Mouse (Mus musculus): ENCODE results near the gene Top2a.

The Top2a gene

DNA sequence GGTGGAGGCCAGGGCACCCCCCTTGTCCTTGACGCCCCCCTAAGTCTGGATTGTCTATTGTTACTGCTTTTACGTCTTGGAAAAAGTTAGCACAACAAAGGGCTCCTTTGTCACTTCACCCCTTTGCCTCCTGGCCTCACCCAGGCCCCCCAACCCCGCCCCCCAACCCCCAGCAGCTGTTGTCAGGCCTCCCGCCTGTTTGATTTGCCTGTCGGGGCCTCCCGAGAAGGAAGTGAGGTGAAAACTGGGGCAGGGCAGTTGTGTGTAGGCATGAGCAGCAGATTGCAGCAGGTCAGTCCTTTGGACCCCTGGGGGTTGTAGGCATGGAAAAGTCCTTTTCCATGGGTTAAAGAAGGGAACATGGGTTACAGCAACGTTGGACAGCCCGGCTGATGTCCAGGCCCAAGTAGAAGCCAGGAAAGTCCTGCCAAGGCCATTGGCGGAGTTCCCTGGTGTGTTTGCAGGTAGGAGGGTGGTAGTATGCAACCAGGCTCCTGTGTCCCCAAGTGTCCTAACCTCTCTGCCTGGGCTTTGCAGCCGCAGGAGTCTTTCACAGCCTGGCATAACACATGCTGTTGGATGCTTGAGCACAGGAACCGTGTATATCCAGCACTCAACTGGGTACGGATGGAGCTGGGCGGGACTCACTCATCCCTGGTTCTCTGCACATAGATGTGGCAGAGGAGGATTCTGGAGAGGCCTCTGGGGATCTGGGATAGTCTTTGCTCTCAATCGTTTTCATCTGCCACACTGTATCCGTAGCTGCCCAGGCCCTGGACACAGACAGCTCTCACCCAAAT lies 59.2 kb downstream of the Top2a start:
- no peak for DNase-seq (ENCODE audit: low read depth, low spot score)

DNA sequence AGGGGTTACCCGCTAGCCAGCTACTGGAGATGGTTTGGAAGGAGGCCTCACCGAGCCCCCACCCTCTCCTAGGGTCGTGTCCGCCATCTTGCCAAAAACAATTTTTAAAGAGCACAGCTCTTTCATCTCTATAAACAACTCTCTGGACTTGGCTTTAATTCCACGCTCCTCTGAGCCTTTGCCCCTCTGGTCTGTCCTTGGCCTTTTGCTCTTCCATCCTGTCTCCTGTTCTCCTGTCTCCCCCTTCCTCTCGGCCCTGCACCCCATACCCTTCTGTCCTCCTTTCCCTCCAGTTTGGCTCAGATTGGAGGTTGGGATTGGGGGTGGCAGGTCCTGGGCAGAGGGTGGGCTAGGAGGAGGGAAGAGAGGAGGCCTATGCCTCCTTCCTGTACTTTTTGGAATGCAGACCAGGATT lies 59.8 kb downstream of the Top2a start:
- no peak for DNase-seq (ENCODE audit: low read depth, low spot score)

DNA sequence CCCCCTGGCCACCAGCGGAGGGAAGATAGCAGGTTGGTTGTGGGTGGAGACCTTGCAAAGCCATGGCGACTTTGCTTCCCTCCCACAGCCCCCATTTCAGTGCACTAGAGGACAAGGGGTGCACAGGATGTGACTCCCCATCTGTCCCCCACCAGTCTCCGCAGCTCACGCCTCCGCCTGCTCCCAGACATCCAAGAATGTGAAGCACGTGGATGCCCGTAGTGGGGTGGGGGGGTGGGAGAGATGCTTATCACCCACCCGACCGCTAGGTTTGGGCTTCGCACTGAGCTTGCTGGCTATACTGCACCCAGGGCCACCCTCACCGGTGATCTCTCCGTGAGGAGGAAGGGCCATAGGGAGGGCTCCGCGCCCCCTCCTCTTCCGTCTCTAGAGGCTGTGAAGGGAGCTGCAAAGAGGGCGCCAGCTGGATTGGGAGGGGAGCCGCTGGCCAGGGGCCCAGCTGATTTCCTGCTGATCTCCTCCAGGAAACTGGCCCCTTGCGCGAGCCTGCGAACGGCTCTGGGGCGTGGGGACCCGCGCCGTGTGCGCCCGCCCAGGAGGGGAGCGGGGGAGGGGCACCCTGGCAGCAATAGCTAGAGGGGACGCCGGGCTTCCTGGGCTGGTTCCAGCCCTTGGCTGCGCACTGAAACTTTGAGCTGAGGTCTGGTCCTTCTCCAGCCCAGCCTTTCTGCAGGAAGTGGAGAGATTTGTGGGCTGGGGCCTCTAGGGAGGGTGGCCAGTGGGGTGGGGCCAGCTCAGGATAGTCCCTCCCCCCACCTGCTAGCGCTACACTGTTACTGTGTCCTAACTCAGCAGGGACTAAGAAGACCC lies 60.6 kb downstream of the Top2a start:
- DNase-seq (ENCODE audit: low read depth, low spot score), result no peak

DNA sequence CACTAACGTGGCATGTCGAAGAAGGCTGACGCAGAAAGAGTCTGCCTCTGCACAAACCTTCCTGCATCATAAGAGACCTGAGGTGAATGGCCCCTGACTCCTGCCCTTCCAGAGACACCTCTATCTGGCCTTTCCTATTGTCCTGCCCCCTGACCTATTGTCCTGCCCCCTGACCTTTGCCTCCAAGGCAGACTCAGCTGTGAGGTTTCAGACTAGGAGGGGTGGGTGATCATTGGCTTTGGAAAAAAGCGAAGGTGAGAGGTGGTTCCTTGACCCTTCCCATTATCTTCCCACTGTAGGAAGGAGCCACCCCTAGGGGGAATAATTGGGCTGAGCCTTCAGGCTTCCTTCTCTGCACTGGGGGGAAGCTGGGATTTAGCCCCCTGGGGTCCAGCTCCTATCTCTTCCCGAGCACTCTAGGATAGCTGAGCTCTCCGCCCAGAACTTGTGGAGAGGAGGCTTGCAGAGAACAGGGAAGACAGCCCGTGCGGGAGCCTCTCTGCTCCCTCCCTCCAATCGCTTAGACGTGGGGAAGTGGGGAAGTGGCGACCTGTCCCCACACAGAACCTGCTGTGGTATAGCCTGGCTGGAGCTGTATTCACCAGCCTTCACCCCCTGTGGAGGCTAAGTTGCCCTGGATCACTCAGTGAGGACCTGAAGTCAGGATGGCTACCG lies 61.4 kb downstream of the Top2a start:
- no peak for DNase-seq (ENCODE audit: low read depth, low spot score)

DNA sequence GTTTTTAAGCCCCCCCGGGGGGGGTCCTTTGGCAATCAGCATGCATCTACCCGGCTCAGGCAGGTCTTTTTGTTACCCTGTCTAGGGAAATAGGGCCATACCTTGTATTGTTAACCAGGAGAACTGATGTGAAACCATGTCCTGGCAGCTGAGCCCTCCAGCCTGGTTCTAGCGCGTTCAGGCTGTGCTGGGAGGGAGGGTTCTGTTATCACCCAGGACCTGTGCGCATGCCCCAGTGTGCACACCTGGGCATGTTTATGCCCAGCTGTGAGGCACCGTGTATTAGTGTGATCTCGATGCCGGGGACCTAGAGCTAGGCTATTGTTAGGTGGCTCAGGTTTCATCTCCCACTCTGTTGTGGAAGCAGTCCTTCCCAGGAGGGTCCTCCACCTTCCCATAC lies 62.2 kb downstream of the Top2a start:
- DNase-seq (ENCODE audit: low read depth, low spot score), result peak; percentile 26

DNA sequence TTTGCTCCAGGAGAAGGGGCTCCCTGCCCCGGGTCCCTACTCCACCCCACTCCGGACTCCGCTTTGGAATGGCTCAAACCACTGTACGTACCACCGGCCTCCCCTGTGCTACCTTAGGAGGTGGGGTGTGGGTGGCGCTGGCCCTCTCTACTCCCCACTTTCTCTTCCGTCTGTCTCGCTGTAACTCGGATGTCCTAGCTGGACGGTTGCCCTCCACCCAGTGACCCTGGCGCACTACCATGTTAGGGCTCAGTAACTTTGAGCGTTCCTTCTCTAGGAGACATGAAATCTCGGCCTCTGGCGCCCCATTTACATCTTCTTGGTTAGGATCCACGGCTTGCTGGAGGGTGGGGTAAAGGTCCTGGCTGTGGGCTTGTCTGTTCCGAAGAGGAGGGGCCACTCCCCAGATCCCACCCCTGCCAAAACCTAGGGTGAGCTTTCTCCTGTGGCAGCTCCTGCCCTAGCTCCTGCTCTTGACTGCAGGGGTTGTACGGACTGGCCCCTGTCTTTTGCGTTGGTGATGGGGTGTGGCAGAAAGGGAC lies 62.9 kb downstream of the Top2a start:
- no peak for DNase-seq (ENCODE audit: low read depth, low spot score)

DNA sequence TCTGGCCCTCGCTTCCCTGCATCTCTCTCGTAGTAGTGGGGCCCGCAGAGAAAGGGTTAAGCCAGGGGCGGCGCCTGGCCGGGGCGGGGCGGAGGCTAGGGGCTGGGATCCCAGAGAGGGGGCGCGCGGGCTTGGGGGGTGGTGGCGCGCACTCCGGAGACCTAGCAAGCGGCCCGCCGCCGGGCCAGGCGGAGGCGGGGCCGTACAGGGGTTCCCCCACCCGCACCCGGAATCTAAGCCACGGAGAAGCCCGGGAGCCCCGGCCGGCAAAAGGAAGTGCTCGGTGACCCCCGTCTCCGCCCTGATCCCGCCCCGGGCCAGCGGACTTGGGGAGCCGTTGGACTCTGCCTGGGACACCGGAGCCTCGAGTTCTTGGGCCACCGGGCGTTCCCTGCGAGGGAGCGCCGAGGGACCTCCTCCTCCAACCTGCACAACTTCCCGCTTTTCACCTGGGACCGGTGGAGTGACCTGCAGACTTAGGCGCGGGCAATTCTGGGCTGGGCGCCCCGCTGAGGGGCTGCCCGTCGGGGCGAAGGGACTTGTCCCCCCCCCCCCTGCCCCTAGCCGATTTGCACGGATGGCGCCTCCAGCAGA lies 63.6 kb downstream of the Top2a start:
- no peak for DNase-seq (ENCODE audit: low read depth, low spot score)

DNA sequence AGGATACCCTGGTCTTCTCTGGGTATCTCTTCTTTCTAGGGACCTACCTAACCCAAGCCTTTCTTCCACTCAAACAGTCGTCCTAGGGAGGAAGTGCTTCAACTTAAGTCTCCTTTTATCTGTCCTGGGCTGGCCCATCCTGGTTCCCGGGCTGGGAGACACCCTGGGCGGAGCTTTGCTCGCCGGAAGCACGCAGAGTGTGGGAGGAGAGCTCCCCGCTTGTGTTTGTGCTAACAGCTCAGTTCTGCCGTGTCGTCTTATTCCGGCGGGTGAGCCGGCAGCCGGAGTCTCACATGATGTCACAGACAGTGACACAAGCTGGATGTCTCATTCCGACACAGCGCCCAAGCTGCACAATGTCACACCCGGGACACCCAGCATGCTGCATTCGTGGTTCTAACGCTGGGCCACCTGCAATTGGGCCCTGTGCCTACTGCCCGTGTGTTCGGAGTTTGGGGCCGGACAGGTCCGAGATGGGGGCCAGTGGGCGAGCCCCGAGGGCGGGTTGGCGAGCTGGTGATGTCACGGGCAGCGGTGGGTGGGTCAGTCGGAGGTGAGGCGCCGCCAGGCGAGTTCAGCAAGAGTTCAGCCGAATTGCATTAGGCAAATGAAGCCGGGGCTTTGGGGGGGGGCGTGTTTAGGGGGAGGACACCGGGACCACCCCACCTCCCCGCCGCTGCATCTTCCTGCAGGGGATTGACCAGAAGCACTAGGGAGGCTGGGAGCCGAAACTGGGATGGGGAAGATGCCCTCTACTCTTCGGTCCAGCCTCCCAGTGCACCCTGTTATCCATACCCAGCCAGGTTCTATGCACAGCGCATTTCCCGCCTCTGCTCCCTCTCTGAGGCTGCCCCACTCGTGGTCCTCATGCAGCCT lies 64.3 kb downstream of the Top2a start:
- DNase-seq (ENCODE audit: low read depth, low spot score), result no peak

DNA sequence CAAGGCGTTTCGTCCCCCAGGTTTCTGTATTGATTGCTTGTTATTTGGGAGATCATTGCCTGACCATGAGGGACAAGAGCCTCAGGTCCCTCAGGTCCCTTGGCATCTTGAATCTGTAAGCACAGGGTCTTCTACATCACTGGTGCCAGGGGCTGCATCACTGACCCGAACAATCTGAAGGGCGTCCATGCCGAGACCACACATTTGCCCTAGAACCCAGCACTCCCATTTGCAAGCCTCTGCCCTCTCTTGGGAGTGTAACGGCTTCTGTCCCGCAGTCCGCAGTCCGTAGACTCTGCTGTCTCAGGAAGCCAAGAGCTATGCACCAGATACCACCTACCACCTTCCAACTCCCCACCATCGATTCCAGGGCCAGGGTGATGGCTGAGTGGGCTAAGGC lies 67.6 kb downstream of the Top2a start:
- DNase-seq (ENCODE audit: low read depth, low spot score), result no peak

DNA sequence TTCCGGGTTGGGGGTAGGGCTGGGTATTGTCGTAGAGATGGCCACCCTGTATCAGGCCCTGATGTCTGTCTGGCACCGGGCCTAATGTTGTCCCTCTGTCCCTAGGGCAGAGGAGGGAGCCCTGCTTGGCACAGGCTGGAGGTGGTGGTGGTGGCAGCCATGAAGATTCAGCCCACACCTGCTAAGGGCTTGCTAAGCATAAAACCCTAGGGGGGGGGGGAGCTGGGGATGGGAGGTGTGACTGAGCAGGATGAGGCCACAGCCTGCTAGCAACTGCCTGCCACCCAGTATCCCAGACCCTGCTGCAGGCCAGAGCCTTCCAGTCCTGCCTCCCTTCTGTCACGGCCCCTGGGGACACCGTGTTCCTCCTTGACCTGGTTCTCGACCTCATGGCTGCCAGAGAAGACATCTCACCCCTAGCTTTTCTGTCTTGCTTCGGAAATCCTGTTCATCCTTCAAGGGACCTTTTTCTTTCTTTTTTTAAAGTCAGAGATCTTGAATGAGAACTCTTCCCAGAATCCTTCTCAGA lies 68.2 kb downstream of the Top2a start:
- no peak for DNase-seq (ENCODE audit: low read depth, low spot score)

DNA sequence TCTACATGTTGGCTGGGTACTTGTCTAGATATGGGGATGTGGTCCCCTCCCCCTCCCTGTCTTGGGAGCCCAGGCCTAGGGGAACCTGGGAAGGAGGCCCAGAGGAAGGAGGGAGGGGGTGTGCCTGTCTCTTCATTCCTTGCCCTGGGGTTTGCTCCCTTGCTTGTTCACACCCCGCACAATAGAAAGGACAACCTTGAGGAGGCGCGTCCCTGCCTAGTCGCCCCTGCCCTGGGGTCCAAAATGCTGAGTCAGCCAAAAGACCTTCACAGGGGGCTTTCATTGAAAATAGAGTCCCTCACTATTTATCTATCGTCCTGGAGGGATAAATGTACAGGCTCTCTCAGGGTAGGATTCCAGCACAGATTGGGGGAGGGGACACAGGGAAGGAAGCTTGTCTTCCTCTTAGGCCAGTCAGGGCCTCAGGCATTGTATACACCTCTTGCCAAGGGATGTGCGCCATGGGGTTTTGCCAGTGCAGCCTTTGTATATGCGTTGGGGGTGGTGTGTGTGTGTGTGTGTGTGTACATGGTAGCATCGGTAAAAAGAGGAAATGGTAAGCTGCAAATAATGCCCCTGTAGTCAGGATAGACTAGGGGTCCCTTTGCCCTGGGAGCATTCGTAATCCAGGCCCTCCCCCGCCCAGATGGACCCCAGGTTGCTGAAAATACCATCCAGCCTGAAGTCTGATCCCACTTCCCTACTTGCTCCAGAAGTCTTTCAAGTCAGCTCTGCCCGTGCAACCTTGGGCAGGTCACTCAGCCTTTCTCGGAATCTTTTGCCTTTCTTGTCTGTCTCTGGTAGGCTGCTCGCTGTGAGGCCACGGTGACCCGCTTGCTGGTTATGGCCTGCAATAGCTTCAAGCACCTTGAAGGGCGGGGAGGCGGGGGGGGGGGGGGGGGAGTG lies 68.9 kb downstream of the Top2a start:
- no peak for DNase-seq (ENCODE audit: low read depth, low spot score)

DNA sequence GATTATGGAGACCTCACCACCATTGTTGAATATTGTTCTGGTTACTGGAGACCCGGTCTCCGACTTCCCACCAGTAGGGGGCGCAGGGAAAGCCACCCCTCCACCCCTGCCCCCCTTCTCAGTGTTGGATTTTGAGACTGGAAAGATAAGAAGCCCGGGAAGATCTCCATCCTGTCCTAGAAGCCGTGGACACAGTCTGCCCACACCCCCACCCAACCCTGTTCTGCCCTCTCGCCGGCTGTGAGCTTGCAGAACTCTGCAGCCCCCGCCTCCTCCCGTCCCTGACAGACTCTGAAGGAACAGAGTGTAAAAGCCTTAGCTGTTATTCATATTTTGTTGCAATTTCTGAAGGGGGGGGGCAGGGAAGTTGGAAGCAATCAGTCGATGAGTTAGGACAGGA lies 69.6 kb downstream of the Top2a start:
- DNase-seq (ENCODE audit: low read depth, low spot score), result peak; percentile 41

DNA sequence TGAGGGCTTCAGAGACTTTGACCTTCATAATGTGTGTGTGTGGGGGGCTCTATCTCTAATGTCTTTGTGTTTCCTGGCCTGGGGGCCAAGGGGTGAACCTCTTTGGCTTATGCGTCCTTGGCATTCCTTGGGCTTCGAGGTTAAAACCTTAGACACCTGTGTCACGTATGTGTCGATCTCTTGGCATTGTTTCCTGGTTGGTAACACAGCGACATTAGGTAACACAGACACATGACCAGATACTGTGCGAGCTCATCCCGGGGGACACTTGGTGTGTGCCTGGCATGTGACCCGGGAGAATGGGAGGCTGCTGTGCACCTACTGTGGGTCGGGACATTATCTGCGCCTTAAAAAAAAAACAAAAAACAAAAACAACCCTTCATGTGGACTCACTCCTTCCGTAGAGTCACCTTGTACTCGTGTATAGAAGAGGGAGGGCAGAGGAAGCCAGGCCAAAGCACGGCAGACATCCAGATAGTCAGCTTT lies 70.1 kb downstream of the Top2a start:
- no peak for DNase-seq (ENCODE audit: low read depth, low spot score)

DNA sequence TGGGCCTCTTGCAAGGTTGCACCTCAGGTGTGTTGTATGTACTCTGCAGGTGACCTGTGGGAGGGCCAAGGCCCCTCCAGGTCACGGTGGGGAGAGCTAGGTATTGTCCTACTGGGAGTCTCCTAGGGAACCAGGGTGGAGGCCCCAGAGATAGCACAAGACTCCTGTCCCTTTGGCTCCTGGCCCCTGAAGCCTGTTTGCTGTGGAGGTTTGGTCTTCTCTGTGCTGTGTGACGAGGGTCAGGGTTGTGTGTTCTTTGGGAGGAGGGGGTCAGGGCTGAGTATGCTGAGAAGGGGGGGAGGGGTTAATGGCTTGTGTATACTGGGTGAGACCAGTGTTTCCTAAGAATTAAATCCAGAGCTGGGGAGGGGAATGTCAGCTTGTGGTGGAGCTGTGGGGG lies 70.6 kb downstream of the Top2a start:
- DNase-seq (ENCODE audit: low read depth, low spot score), result no peak

DNA sequence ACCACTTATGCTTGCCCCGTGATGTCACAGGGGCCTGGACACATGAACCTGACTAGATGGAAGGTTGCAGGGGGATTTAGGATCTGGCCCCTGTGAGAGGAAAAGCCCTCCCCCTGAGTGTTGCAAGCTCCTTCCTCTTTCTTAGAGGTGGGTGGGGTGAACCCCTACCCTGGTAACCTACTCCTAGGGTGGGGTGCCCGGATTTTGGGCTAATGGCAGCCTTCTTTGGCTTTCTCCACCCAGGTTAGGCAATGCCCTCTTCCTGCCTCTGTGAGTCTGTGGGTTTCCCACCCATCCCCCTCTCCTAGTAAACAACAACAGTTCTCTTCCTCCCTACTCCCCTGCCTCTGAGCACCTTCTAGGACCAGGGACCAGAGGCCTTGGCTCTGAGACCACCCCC lies 71.3 kb downstream of the Top2a start:
- DNase-seq (ENCODE audit: low read depth, low spot score), result no peak

DNA sequence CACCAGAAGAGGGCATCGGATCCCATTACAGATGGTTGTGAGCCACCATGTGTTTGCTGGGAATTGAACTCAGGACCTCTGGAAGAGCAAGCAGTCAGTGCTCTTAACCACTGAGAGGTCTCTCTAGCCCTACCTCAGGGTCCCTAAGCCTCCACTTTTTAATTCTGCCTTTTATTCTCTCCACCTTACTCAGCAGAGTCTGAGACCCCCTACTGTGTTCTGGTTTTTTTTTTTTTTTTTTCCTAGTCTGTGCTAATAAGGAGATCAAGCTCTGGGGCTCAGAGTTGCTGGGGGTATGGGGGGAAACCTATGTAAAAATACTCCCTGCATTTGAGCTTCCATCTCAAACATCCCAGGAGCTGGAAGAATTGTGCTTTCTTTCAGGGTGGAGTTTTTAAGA lies 71.9 kb downstream of the Top2a start:
- no peak for DNase-seq (ENCODE audit: low read depth, low spot score)

DNA sequence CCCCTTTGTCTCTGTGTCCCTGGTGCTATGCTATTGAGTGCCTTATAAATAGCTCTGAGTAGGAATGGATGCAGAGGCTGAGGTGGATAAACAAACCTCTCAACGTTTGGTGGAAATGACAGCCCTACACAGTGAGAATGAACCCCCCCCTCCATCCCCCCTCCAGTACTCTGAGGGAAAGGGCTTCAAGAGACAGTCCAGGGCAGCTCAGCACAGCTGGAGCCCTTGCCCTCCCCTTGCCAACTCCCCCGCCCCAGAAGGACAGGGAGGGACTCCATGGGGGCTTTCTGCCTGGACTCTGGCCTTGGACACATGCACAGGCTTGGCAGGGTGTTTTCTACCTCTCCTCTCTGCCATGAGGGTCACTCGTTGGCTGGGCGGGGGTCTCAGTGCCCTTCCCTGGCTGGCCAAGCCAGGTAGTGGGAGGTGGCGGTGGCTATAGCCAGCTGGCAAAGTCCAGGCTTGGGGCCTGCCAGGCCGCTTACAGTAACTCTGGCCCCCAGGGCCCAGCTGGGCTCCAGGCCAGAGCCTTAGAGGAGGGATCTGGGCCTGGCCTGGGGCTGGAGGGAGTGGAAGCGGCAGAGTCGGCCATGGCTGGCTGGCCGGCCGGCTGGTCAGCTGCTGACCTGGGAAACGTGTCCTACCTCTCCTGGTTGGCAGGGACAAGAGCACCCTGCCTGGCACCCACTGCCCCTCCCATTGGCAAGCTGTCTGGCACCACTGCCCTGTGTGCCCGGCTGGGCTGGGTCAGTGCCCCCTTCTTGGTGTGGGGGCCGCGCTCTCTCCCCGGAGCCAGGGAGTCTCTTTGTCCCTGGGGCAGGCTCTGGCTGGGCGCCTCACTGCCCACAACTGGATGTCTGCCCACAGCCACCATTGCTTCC lies 72.7 kb downstream of the Top2a start:
- no peak for DNase-seq (ENCODE audit: low read depth, low spot score)

DNA sequence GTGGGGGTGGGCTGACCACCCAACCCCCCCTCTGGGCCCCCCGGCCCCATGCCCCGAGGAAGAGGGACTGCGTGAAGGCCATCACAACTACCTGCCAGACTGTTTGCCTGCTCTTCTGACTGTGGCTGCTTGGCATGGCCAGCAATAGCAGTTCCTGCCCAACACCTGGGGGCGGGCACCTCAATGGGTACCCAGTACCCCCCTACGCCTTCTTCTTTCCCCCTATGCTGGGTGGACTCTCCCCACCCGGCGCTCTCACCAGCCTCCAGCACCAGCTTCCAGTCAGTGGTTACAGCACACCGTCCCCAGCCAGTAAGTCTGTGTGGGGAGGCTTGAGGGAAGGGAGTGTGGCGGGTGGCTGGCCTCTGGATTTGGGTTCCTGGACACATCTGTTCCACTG lies 73.5 kb downstream of the Top2a start:
- no peak for DNase-seq (ENCODE audit: low read depth, low spot score)

All from A20 (cell line).